Mouse (Mus musculus): ENCODE results near the gene Aldh2.
"Not testable (repeated sequence)": the region's sequence is repeated elsewhere in the genome, so short reads cannot be mapped to it uniquely, and the experiment has no call there.

Gene Aldh2

DNA sequence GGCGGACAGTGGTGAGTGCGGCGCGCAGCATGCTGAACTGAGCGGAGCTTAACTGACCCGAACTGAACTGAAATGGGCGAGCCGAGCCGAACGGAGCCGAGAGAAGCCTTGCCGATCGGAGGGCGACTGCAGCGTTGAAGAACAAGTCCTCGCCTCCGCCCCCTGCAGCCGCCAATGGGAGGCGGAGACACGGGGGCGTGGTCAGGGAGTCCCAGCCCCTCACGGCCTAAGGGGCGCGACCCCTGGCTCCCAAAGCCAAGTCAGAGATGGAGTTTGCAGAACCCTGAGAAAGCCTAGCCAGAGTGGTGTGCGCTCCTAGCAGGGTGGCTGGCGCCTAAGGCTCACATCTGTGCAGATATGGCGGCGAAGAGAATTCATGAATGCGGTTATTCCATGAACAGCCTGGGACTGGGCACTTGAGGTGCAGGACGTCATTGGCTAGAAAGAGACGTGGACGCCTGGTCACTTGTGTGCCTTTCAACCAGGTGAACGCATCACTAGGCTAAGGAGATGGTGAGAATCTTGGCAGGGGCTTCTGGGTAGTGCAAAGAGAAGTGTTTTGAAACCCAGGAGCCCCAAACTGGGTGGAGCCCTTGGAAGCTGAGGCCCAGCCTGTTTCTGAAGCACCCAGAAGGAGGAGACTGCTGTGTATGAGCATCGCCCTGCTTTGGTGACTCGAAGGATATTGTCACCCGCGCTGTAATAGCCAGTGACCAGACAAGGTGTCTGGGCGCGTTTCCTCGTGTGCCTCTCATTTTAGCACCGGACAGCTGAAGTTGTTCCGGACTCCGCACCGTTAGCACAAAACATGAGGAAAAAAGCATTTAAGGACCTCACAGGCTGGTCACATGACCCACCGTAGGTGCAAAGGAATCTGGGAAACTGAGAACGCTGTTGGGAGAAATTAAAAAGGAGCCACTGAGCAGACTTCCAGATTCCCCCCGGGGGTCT lies at the start of gene Aldh2:
TSS of gene Aldh2 (minus strand) at position 374 of the 951 bp plus-strand sequence.
- in situ Hi-C loops (cut with MboI, MseI) = no loop called here

DNA sequence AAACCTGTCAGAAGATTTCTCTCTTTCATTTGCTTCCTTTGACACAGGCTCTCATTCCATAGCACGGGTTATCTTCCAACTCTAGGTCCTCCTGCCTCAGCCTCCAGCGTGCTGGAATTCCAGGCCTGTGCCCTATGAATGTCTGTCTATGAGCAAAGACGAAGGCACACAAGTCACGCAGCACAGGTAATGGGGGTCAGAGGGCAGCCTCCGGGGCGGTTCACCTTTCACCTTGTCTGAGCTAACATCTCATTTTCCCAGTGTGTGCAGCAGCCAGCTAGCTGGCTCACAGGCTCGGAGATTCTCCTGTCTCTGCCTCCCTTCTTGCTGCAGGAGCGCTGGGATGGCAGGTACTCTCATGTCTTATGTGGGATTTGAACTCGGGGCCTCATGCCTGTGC lies 46.0 kb upstream of the Aldh2 start:
- in situ Hi-C loops (cut with MboI, MseI) = no loop called here

DNA sequence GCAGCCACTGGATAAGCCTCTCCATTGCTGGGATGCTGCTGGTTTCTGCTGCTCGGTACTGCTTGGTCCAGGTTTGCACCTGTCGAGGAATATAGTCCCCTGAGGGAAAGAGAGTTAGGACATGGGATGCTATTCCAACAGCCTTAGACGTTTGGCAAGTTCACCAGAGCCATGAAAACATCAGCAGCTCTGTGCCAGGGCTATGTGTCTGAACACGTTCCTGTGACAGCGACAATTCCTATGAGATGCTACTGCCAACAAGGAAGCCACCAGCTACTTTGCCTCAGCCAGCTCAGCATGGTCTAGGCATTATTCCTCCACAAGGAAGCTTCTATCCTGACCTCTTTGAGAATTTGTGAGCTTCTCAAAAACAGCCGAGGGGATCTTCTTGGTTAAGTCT lies 43.7 kb upstream of the Aldh2 start:
- in situ Hi-C loops (cut with MboI, MseI) = no loop called here

DNA sequence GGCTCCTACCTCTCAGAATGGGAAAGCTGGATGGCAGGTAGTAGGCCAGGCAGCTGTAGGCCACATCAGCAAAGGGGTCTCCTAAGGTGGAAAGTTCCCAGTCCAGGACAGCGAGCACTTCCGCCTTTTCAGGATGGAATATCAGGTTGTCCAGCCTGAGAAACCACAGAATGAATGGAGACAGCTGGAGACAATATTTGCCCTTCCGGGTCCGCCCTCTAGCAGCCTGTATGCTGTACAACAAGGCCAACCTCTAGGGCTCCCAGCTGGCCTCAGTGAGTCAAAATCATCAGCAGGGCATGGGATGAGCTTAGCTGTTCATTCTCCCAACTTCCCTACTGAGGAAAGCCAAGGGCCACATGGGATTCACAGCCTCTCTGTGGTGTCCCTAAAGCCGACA lies 41.0 kb upstream of the Aldh2 start:
- in situ Hi-C loops (cut with MboI, MseI) = no loop called here

DNA sequence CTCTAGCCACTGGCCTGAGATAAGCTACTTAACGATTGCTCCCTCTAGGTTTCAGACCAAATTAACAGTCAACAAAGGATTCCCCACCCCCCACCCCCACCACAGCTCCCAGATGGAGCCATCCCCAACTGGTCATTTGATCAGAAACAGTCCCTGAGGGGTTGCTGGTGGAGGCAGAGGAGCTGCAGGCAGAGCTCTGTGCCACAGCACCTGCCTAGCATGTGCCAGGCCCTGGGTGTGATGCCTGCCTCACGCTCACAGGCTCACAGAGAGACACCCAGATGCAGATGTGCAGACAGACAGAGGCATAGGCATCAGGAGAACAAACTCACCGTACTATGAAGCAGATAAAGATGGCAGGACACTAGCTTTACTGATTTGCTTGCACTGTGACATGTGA lies 39.2 kb upstream of the Aldh2 start:
- in situ Hi-C loops (cut with MboI, MseI) = no loop called here

DNA sequence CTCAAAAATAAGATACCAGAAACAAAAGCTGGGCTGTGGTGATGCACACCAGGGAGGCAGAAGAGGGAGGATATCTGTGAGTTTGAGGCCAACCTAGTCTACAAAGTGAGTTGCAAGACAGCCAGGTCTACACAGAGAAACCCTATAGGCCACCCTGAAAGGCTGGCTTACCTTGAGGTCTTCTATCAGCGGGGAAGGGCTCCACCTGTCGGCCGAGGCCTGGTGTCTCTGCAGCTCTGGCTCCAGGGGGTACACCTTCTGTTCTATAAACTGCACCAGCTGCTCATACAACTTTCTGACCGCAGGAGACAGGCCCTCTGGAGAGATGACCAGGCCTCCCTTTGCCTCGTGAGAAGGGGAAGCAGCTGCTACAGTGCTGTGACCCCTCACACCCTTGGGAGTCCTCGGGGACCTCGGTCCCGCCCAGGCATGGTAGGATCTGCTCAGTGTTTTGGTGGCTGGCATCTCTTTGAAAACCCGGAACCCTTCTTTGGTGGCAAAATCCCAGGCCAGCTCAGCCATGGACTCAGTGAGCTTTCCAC lies 37.6 kb upstream of the Aldh2 start:
- in situ Hi-C loops (cut with MboI, MseI) = not testable (repeated sequence)

DNA sequence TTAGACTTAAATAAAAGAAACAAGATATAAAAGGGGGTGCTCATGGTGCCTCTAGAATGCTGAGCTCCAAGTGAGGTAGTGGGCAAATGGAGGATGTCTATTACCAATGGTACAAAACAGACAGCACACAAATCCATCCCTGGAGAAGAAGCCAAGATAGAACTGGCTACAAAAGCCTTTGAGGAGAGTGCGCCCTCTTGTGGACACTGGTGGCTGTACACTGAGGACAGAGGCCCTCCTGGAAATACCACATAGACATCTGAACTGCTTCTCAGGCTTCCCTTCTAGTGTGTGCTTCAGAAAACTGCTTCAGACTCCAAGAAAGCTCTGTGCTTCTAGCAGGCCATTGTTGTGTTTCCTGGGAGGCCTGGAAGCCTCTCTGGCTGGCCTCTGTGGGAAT lies 34.2 kb upstream of the Aldh2 start:
- in situ Hi-C loops (cut with MboI, MseI) = no loop called here

DNA sequence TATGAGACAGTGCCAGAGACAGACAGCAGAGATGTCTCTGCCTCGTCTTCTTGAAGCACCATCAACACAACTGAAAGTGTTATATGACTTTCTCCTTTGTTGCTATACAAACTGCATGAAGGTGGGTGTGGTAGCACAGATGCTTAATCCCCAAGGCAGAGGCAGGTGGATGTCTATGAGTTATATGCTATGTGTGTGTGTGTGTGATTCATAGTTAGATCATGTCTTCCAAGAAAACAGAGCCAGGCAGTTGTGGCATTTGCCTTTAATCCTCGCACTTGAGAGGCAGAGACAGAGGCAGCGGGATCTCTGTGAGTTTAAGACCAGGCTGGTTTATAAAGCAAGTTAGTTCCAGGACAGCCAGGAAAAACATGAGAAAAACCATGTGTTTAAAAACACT lies 29.6 kb upstream of the Aldh2 start:
- in situ Hi-C loops (cut with MboI, MseI) = no loop called here

DNA sequence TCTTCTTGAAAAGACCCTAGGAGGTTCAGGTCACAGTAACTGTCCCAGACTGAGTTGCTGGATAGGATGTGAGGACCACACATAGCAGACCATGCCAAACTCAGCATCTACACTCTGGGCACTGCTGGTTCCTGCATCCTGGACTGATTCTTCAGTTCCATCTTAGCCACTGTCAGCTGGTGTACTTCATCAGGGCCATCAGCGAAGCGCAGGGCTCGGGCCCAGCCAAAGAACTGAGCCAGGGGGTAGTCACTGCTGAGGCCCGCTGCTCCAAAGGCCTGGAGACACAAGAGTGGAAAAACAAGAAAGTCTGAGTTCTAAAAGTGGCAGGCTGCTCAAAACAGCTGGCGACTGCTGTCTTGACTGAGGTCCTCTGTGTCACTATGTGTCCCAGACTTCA lies 27.5 kb upstream of the Aldh2 start:
- in situ Hi-C loops (cut with MboI, MseI) = no loop called here

DNA sequence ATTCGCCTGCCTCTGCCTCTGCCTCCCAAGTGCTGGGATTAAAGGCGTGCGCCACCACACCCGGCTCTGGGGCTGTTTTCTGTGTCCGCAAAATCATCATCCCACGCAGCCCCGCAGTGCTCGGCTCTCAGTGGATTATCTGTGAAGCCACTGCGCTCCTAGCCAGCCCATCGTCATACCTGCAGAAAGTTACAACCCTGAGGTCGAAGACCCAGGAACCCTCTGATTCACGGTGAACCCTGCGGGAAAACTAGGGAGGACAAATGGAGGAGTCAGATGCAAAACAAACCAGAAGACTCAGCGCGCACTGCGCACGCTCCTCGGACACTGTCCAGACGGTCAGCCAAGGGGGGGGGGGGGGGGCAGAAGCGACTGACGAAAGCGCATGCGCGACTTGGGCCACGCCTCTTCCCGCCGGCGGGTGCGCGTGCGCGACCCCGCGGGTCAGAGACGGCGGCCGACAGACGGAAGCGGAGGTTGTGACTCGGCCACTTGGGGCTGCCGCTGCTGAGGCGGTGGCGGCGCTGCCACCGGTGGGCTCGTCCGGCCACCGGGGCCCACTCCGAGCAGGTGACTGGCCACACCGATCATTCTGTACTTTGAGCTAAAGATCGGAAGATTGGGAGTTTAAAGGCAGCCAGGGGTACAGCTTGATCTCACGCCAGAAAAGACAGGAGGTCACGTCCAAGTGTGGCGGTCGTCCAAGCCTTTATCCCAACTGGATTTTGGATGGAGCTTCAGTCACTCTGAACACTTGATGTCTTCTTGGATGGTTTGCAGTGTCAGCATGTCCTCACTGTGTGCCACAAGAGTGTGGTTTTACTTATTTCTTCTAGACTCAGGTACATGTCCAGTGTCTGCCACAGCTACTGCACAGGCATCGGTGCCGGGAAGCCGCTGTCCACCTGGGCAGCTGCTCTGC lies 25.2 kb upstream of the Aldh2 start, which contains the start of gene Acad12:
TSS of gene Acad12 (minus strand) at position 347 of the 922 bp plus-strand sequence.
- in situ Hi-C loops (cut with MboI, MseI) = no loop called here

DNA sequence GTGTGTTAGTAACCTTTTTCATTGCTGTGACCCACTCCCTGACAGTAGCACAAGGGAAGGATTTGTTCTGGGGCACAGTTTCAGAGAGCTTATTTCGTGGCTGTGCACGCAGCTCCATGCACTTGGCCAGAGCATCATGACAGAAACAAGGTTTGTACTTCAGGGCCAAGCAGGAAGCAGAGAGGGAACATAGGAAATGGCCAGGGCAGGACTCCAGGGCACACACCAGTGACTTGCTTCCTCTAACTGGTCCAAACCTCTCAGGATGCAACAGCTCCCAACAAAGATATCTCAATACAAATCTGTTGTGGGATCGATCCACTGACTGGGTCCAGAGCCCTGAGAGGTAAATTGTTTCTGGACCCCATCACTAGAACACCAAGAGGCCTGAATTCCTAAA lies 21.3 kb upstream of the Aldh2 start:
- in situ Hi-C loops (cut with MboI, MseI) = not testable (repeated sequence)

DNA sequence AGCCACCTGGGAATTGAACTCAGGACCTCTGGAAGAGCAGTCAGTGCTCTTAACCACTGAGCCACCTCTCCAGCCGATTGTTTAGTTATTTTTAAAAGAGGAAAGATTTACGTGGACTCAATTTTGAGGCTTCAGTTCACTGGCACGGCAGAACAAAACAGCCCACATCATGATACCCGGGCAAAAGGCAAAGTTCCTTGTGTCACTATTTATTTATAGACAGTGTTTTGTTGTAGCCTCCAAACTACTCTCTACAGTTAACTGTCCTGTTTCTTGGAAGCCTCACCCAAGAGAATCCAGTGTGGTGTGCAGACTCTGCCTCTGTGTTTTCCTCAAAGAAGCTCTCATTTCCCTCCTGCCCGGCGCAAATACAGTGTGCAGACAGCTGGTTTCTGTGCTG lies 18.4 kb upstream of the Aldh2 start:
- in situ Hi-C loops (cut with MboI, MseI) = no loop called here

DNA sequence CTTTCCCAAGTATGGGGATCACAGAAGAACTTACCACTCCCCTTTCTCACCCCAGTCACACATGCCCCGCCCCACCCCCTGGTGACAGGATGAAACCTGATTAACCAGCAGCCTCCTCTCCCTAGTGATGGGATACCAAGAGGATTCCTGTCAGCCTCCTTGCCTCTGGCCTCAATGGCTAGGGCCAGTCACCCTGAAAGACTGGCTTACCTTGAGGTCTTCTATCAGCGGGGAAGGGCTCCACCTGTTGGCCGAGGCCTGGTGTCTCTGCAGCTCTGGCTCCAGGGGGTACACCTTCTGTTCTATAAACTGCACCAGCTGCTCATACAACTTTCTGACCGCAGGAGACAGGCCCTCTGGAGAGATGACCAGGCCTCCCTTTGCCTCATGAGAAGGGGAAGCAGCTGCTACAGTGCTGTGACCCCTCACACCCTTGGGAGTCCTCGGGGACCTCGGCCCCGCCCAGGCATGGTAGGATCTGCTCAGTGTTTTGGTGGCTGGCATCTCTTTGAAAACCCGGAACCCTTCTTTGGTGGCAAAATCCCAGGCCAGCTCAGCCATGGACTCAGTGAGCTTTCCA lies 16.0 kb upstream of the Aldh2 start:
- in situ Hi-C loops (cut with MboI, MseI) = loop anchor here in 1 of 2 experiments (5.0 kb wide), 1 partner anchor 42 kb away; no protein-coding TSS in a partner anchor

DNA sequence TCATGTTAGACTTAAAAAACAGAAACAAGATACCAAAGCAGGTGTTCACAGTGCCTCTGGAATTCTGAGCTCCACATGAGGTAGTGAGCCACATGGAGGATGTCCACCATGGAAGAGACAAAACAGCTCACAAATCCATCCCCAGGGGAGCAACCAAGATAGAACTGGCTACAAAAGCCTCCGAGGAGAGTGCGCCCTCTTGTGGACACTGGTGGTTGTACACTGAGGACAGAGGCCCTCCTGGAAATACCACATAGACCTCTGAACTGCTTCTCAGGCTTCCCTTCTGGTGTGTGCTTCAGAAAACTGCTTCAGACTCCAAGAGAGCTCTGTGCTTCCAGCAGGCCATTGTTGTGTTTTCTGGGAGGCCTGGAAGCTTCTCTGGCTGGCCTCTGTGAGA lies 12.5 kb upstream of the Aldh2 start:
- in situ Hi-C loops (cut with MboI, MseI) = loop anchor here in 1 of 2 experiments (5.0 kb wide), 1 partner anchor 39 kb away; no protein-coding TSS in a partner anchor

DNA sequence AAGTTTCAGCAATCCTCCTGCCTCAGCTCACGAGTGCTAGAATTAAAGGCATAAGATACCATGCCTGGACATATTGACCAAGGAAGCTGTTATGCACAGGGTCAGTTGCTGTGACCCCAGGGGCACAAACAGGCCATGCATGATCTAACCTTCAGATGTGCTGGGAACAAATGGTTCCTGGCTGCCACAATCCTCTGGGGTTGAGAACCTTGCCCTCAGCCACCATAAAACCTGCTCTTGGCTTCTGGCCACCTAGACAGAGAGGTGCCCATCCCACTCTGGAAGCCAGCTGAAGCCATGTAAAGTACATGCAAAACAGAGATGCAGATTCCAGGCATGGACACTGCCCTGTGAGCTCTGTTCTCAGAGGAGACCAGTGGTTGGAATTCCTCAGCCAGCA lies 10.2 kb upstream of the Aldh2 start:
- in situ Hi-C loops (cut with MboI, MseI) = not testable (repeated sequence)

DNA sequence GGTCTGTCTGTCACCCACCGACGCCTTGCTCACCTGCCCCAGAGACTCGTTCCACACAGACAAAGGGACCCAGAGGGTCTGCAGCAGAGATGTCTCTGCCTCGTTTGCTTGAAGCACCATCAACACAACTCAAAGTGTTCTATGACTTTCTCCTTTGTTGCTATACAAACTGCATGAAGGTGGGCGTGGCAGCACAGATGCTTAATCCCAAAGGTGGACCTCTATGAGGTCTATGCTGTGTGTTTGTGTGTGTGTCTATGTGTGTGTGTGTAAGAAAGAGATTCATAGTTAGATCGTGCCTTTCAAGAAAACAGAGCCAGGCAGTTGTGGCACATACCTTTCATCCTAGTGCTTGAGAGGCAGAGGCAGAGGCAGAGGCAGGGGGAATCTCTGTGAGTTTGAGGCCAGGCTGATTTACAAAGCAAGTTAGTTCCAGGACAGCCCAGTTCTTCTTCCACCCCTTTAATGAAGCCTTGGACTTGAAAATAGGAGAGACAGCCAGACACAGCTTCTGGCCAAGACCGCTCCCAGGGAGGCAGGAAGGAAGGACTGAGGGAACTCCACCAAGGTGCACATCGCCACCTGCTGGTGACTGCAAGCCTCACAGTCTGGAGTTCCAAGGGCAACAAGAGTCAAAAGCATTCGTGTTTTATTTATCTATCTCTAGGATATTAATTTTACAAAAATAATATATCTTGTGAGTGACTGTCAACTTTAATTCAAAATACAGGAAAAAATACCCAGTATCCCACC lies 8.1 kb upstream of the Aldh2 start:
- in situ Hi-C loops (cut with MboI, MseI) = no loop called here

DNA sequence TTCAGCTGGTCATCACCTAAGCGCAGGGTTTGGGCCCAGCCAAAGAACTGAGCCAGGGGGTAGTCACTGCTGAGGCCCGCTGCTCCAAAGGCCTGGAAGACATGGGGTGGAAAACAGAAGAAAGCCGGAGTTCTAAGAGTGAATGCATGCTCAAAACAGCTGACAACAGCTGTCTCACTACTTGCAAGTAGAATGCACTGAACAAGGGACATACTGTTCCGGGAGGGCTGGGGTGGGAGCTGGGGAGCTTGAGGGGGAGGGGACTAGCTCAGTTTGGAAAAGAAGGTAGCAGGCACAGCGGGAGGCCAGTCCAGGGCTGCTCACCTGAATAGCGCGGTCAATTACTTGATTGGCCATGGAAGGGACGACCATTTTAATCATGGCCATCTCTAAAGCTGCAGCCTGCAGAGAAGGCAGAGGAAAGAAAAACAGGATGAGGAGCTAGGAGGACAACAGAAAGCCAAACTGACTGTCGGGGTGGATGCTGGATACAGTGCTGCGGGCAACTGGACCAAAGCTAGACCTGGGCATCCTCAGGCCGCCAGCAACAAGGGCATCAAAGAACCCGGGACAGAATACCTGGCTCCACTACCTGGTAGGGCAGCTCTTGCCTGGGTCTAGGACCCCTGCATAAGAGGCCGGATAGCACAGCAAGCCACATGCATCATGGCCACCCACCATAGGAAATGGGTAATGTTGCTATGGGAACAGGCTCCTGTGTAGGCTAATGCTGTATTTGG lies 5.4 kb upstream of the Aldh2 start:
- in situ Hi-C loops (cut with MboI, MseI) = loop anchor here in 1 of 2 experiments (5.0 kb wide), 1 partner anchor 37 kb away; no protein-coding TSS in a partner anchor

DNA sequence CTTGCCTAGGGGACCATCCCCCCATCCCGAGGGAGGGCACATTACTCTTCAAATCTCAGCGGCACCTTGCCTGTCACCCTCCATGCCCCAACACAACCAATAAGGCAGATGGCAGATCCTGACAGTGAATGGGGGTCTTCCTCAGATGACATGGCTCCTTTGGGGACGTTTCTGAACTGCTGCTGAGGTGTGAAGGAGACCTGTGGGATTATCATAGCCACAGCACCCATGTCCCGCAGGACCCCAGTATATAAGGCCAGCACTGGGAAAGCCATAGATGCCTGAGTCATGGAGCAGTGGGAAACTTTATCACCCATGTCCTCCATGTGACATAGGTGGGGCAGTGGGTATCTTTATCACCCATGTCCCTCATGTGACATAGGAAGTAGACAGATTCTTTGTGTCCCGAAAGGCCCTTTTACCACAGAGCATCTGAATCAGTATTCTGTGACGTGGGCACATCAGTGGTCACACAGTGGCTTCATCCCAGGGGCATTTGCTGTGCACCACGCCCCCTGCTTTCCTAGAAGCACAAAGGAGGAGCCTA lies 4.4 kb upstream of the Aldh2 start:
- in situ Hi-C loops (cut with MboI, MseI) = loop anchor here in 1 of 2 experiments (5.0 kb wide), 1 partner anchor 36 kb away; no protein-coding TSS in a partner anchor

DNA sequence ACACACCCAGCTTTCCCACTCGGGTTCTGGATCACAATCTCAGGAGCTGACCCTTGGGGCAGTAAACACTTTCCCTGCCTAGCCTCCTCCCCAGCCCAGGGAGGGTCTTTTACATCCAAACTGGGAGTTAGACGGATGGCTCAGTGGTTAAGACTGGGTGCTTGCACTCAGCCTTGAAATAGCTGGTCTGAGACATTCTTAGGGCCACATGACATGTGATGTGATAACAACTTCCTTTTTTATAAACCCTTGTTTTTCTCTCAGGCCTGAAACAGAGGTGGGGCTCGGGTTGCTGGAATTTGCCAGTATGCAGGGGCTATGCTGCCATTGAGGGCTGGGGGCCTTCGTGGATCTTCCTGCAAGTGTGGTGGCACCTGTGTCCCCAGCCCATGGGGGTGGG lies 3.7 kb upstream of the Aldh2 start:
- in situ Hi-C loops (cut with MboI, MseI) = loop anchor here in 1 of 2 experiments (5.0 kb wide), 1 partner anchor 35 kb away; no protein-coding TSS in a partner anchor

All from T-helper 17 cell (primary cell).